Mouse (Mus musculus) kidney, postnatal 0 days (tissue): ENCODE data around the gene Mgl2. TPM values are rescaled to one million over a fixed set of nuclear protein-coding genes. Genes with fewer than 3 reads are reported as not detected.

ENCODE experiments used
- ATAC-seq: fragments of 200-750 bp; cut with Nextera tagmentation; replicated peaks from 2 replicates; pipeline ENCODE4 v1.8.0; 2017; ENCODE audit warnings: low read depth, moderate number of reproducible peaks, moderate TSS enrichment, moderate library complexity; ENCODE audit not compliant: low FRiP score
- DNase-seq: peaks from one replicate; pipeline ENCODE4 v3.0.0-alpha.2; 2016; ENCODE audit warnings: low spot score
- H3K27ac ChIP-seq: fragments of 300-500 bp; sonication (generic); 2 replicates; pipeline ENCODE4 v1.5.1; 2014; ENCODE audit warnings: mild to moderate bottlenecking
- H3K27me3 ChIP-seq: fragments of 300-500 bp; sonication (generic); 2 replicates; pipeline ENCODE4 v1.6.1; 2014; ENCODE audit warnings: low read length, mixed read lengths; ENCODE audit not compliant: insufficient read depth
- H3K36me3 ChIP-seq: fragments of 300-500 bp; sonication (generic); 2 replicates; pipeline ENCODE4 v1.6.1; 2014; ENCODE audit warnings: low read length, mixed read lengths; ENCODE audit not compliant: insufficient read depth
- H3K4me1 ChIP-seq: fragments of 300-500 bp; sonication (generic); replicated peaks from 2 replicates; pipeline ENCODE4 v1.6.1; 2014; ENCODE audit warnings: antibody characterized with exemption, low read length, mixed read lengths; ENCODE audit not compliant: insufficient read depth
- H3K4me2 ChIP-seq: fragments of 300-500 bp; sonication (generic); 2 replicates; pipeline ENCODE4 v1.6.1; 2014; ENCODE audit warnings: mild to moderate bottlenecking, low read length, moderate library complexity, mixed read lengths
- H3K4me3 ChIP-seq: fragments of 300-500 bp; sonication (generic); replicated peaks from 2 replicates; pipeline ENCODE4 v1.5.1; 2014; ENCODE audit warnings: low read depth, low read length
- H3K9ac ChIP-seq: fragments of 300-500 bp; sonication (generic); 2 replicates; pipeline ENCODE4 v1.6.1; 2014; ENCODE audit warnings: low read depth, low read length
- H3K9me3 ChIP-seq: fragments of 300-500 bp; sonication (generic); replicated peaks from 2 replicates; pipeline ENCODE4 v1.6.1; 2016; ENCODE audit warnings: low read length, inconsistent platforms, mixed read lengths
- CTCF ChIP-seq: IDR thresholded peaks from 2 replicates; pipeline ENCODE4 v1.5.1; 2016; ENCODE audit warnings: antibody characterized with exemption, low read depth, mild to moderate bottlenecking, moderate library complexity
- WGBS: fragments of 180-500 bp; shearing (Covaris S2); extraction: QIAGEN DNeasy Blood & Tissue Kit; methylation state at CpG from one replicate; pipeline ENCODE4 v1.1.7; 2014; 5-methylcytosine and 5-hydroxymethylcytosine counted together
- polyA plus RNA-seq: library from polyadenylated mRNA; unstranded; fragments of >200 nt; fragmentation: Nextera tagmentation; extraction: Ambion mirVana; gene quantifications from 2 replicates; pipeline ENCODE4 v1.2.1, GENCODE M21; 2015

Gene Mgl2
- polyA plus RNA-seq, 1 experiment from 2014 or later = 0.47 TPM

DNA sequence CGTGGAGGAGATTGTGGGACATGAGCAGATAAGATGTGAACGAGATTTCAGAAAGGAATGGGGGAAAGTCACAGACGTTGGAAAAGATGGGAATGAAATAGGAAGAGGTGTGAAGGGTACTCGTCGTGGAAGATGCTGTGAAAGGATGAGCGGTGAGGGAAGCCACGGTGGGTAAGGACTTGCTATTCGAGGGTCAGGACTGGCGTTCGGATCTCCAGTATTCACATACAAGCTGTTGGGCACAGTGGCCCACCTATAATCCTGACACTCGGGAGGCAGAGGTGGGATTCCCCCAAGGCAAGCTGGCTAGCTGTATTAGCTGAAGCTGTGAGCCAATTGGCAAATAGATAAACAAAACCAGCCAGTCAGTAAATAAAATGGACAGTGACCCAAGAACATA, 48.6 kb downstream of the Mgl2 start:
- H3K9ac ChIP-seq = no peak overlapping the region
- TF ChIP-seq CTCF = no peak
- no peaks in the 10 kb centered on the region for H3K9me3 ChIP-seq
- DNase-seq (no peak), ATAC-seq (no peak)
- H3K4me1 ChIP-seq = no peaks in the 10 kb centered on the region
- H3K4me3 ChIP-seq = no peak overlapping the region
- no peak overlapping the region for H3K27ac ChIP-seq
- no peak overlapping the region for H3K4me2 ChIP-seq
- no peaks in the 10 kb centered on the region for H3K36me3 ChIP-seq
- WGBS = 81% methylated on average over 11 of the region's 11 CpGs
- H3K27me3 ChIP-seq = no peaks in the 10 kb centered on the region

DNA sequence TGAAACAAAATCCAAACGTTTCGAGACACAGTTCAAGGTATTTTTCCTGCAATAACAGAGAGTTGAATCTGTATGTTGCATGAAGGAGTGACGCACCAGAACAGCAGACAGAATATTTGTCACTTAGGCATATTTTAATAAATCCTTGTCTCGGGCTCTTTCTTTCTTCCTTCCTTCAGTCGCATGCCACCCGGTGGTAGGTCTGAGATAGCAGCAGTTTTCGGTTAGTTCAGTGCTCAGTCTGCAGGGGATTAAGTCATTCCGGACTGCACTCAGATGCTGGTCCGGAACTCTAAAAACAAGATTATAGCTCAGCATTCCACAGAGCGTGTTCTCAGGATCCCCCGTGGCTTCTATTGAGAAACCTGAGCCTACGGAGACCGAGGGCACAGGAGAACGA, 49.3 kb downstream of the Mgl2 start:
- Histone ChIP-seq H3K9me3 (no peaks in the 10 kb centered on the region), H3K4me2 (no peak overlapping the region), H3K4me1 (no peaks in the 10 kb centered on the region), H3K9ac (no peak overlapping the region), H3K27me3 (no peaks in the 10 kb centered on the region), H3K4me3 (no peak overlapping the region), H3K36me3 (no peaks in the 10 kb centered on the region), H3K27ac (no peak overlapping the region)
- peak; percentile 70 for TF ChIP-seq CTCF
- DNase-seq = peak; percentile 73
- 34% methylated on average over 14 of the region's 14 CpGs for WGBS
- ATAC-seq = no peak

DNA sequence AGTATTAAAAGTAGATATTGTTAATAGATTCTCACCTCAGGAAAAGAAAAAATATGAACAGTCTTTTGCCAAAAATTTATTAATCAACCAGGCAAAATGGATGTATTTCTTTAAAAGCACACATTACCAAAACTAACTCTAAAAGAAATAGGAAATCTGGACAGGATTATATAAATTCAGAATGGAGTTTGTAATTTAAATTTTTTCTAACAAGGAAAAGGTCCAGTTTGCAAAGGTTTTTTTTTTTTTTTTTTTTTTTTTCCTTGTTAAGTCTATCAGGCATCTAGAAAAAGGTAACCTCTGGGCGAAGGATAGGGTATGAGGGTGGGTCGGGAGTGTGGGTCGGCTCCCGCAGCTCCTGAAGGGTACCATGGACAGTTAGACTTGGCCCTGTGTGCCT, 50.4 kb downstream of the Mgl2 start:
- Histone ChIP-seq H3K27ac (no peak overlapping the region), H3K9ac (no peak overlapping the region), H3K4me2 (no peak overlapping the region), H3K9me3 (no peaks in the 10 kb centered on the region), H3K4me3 (no peak overlapping the region), H3K27me3 (no peaks in the 10 kb centered on the region), H3K4me1 (no peaks in the 10 kb centered on the region), H3K36me3 (no peaks in the 10 kb centered on the region)
- DNase-seq (no peak), ATAC-seq (no peak)
- no peak for TF ChIP-seq CTCF
- 92% methylated on average over 4 of the region's 4 CpGs for WGBS

DNA sequence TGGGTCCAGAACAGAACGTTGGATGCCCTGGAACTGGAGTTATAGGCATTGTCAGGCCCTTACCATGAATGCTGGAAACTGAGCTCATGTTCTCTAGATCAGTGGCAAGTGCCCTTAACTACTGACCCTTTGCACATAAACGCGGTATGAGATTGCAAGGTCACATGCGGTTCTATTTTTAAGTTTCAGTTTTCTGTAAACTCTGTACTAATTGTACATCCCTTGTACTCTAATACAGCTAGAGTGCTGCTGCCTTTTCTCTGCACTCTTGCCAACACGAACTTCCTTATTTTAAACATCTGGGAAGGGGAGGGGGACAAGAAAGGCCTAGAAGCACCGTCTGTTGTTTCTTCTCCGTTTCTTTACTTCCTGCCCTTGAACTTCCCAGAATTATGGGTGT, 55.0 kb downstream of the Mgl2 start:
- DNase-seq = peak; percentile 15

More for the DNA sequence above, 55.0 kb downstream of the Mgl2 start:
- 30% methylated on average over 7 of the region's 7 CpGs for WGBS
- Histone ChIP-seq H3K27me3 (no peaks in the 10 kb centered on the region), H3K9me3 (no peaks in the 10 kb centered on the region), H3K9ac (no peak overlapping the region), H3K4me2 (no peak overlapping the region), H3K4me1 (no peaks in the 10 kb centered on the region), H3K27ac (no peak overlapping the region), H3K4me3 (no peak overlapping the region), H3K36me3 (no peaks in the 10 kb centered on the region)
- TF ChIP-seq CTCF = no peak
- ATAC-seq = no peak

Other genes starting within 250 kb of the Mgl2 start
- 7.7 and 7.8 TPM in 2 replicates for gene Kctd11, start 248.9 kb upstream of the Mgl2 start, polyA plus RNA-seq
- gene Acap1, start 234.8 kb upstream of the Mgl2 start, polyA plus RNA-seq = 0.33 and 0.48 TPM in 2 replicates
- gene 2810408A11Rik, start 229.3 kb upstream of the Mgl2 start, polyA plus RNA-seq = 12.5 and 13.0 TPM in 2 replicates
- gene Neurl4, start 229.3 kb upstream of the Mgl2 start, polyA plus RNA-seq = 9.7 and 12.7 TPM in 2 replicates
- gene Gps2, start 216.4 kb upstream of the Mgl2 start, polyA plus RNA-seq = 63.0 and 65.0 TPM in 2 replicates
- 1,371 and 1,476 TPM in 2 replicates for gene Eif5a, start 208.4 kb upstream of the Mgl2 start, polyA plus RNA-seq
- gene Ybx2, start 194.5 kb upstream of the Mgl2 start, polyA plus RNA-seq = 6.8 and 7.5 TPM in 2 replicates
- gene Slc2a4, start 182.1 kb upstream of the Mgl2 start, polyA plus RNA-seq = 21.4 and 23.1 TPM in 2 replicates
- gene Cldn7, start 165.6 kb upstream of the Mgl2 start, polyA plus RNA-seq = 238 and 246 TPM in 2 replicates
- 28.3 and 29.1 TPM in 2 replicates for gene Ctdnep1, start 149.2 kb upstream of the Mgl2 start, polyA plus RNA-seq
- gene Elp5, start 147.8 kb upstream of the Mgl2 start, polyA plus RNA-seq = 97.3 and 97.9 TPM in 2 replicates
- 626 TPM in 2 replicates for gene Gabarap, start 139.2 kb upstream of the Mgl2 start, polyA plus RNA-seq
- 61.9 and 62.6 TPM in 2 replicates for gene Phf23, start 134.6 kb upstream of the Mgl2 start, polyA plus RNA-seq
- 25.8 and 27.1 TPM in 2 replicates for gene Dvl2, start 129.7 kb upstream of the Mgl2 start, polyA plus RNA-seq
- 178 and 197 TPM in 2 replicates for gene Acadvl, start 114.9 kb upstream of the Mgl2 start, polyA plus RNA-seq
- 4.3 and 6.5 TPM in 2 replicates for gene Dlg4, start 113.4 kb upstream of the Mgl2 start, polyA plus RNA-seq
- gene Asgr1, start 76.2 kb upstream of the Mgl2 start, polyA plus RNA-seq = 2.5 and 2.9 TPM in 2 replicates
- gene Asgr2, start 37.7 kb upstream of the Mgl2 start, polyA plus RNA-seq = 0.14 TPM in 1 of 2 replicates, not detected in the other
- 0.99 and 1.4 TPM in 2 replicates for gene Clec10a, start 25.9 kb downstream of the Mgl2 start, polyA plus RNA-seq
- 11.2 and 12.6 TPM in 2 replicates for gene Slc16a11, start 82.4 kb downstream of the Mgl2 start, polyA plus RNA-seq
- 20.6 and 21.4 TPM in 2 replicates for gene Slc16a13, start 90.7 kb downstream of the Mgl2 start, polyA plus RNA-seq
- gene Bcl6b, start 99.5 kb downstream of the Mgl2 start, polyA plus RNA-seq = 22.0 TPM in 2 replicates
- gene 0610010K14Rik, start 107.6 kb downstream of the Mgl2 start, polyA plus RNA-seq = 147 and 150 TPM in 2 replicates
- gene Gm21988, start 109.5 kb downstream of the Mgl2 start, polyA plus RNA-seq = 15.6 and 15.9 TPM in 2 replicates
- gene Rnasek, start 109.5 kb downstream of the Mgl2 start, polyA plus RNA-seq = 455 and 492 TPM in 2 replicates
- 3.8 and 4.0 TPM in 2 replicates for gene Alox12, start 125.0 kb downstream of the Mgl2 start, polyA plus RNA-seq
- 0.10 and 0.16 TPM in 2 replicates for gene Alox12e, start 192.3 kb downstream of the Mgl2 start, polyA plus RNA-seq
- 2.3 and 2.4 TPM in 2 replicates for gene Alox15, start 221.7 kb downstream of the Mgl2 start, polyA plus RNA-seq